Mouse (Mus musculus) right cerebral cortex, postnatal 10 days (tissue): ENCODE results near the gene Amt.
"Not testable (repeated sequence)": the region's sequence is repeated elsewhere in the genome, so short reads cannot be mapped to it uniquely, and the experiment has no call there.

Source experiments
- DNase-seq, 2 experiments: peaks; one replicate each; pipeline ENCODE4 v3.0.0; 2021; ENCODE audit warnings: low spot score in 2 of 2

Gene Amt

GRCm38 (mm10) chr9:108280071-108280828, 16.4 kb upstream of the Amt start:
- peak in 1 of 2 experiments; percentile 49 for DNase-seq

DNA sequence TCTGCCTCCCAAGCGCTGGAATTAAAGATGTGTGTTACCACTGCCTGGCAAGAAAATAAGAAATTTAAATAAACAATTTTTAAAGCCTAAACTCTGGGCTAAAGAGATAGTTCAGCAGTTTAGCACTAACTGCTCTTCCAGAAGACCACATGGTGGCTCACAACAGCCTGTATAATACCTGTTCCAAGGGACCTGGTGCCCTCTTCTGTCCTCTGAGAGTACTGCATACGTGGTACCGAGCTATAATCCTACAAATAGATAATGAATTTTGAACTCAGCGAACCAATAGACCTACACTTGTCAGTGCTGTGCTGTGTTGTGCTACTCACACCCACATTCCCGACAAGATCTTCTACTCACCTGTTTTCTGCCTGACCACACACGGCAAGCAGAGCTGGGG, 12.2 kb upstream of the Amt start:
- DNase-seq, result peak; percentile 67 to 75

DNA sequence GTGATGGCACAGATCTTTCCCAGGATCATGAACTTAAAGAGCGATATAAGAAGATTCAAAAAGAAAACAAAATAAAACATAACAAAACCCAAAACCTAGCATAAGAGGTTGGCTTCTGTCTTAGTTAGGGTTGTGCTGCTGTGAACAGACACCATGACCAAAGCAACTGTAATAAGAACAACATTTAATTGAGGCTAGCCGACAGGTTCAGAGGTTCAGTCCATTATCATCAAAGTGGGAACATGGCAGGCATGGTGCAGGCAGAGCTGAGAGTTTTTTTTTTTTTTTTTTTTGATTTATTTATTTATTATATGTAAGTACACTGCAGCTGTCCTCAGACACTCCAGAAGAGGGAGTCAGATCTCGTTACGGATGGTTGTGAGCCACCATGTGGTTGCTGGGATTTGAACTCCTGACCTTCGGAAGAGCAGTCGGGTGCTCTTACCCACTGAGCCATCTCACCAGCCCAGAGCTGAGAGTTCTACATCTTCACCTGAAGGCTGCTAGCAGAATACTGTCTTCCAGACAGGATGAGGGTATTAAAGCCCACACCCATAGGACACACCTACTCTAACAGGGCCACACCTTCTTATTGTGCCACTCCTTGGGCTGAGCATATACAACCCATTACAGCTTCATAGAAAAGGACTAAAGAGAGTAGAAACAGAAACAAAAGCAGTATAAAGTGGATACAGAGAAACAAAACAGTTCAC, 9.0 kb upstream of the Amt start:
- DNase-seq, result not testable (repeated sequence)

- no peak for DNase-seq
Observed at GRCm38 (mm10) chr9:108289347-108289746, 7.3 kb upstream of the Amt start.

DNA sequence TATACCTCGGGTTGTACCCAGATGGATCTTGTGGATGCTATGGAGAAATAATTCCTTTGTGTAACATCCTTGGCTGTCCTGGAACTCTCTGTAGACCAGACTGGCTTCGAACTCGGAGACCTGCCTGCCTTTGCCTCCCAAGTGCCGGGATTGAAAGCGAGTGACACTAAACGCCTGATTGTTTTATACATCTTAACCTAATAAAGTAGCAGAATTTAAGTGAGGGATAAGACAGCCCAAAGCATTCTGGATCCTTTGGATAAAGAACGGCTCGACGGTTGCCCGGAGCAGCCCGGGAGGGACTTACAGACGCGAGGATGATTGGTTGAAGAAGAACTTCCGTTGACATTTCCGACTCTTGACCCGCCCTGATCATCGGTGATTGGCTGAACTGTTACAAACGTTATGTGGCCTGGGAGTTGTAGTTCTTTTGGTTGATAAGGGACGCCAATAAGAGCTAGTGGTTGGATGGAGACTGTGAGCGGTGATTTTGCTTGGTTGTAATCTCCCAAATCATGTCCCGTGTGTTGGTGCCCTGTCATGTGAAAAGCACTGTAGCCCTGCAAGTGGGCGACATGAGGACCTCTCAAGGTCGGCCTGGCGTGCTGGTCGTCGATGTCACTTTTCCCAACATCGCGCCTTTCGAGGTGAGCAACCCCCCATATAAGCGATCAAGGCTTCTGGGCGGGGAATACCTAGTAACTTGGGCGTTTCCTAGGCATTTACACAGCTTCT, 6.5 kb upstream of the Amt start, which contains the start of gene Nicn1:
Gene Nicn1, plus strand, starts transcription at position 414 of the 735 bp plus-strand sequence.
- DNase-seq, result peak; percentile 97 to 99

GRCm38 (mm10) chr9:108290773-108291172, 5.9 kb upstream of the Amt start:
- DNase-seq, result no peak

GRCm38 (mm10) chr9:108301853-108302252, 5.2 kb downstream of the Amt start:
- DNase-seq, result no peak

- no peak for DNase-seq
Observed at GRCm38 (mm10) chr9:108304716-108305115, 8.1 kb downstream of the Amt start.

DNA sequence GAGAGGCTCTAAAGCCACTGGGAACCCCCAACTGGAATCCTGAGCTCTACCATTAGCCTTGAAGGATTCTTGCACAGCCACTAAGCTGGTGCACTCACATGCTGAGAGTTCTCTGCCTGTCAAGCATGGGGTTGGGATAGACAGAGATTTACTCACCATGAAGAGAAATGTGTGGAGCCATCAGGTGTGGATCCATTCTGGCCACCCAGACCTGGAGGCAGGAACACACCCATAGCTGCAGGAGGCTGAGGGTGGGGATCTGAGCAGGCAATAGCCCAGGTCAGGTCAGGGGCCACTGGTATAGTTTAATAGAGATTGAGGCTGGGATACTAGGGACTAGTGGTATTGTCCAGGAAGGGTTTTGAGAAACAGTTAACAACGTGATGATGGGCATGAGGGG, 8.5 kb downstream of the Amt start:
- DNase-seq, result no peak

- DNase-seq, result peak; percentile 99 to 100
Observed at GRCm38 (mm10) chr9:108305629-108306520, 9.2 kb downstream of the Amt start, which contains the start of the genes Rhoa and Tcta. Gene Rhoa, plus strand, starts transcription at chr9:108306129. Gene Tcta, minus strand, starts transcription at chr9:108306160.

DNA sequence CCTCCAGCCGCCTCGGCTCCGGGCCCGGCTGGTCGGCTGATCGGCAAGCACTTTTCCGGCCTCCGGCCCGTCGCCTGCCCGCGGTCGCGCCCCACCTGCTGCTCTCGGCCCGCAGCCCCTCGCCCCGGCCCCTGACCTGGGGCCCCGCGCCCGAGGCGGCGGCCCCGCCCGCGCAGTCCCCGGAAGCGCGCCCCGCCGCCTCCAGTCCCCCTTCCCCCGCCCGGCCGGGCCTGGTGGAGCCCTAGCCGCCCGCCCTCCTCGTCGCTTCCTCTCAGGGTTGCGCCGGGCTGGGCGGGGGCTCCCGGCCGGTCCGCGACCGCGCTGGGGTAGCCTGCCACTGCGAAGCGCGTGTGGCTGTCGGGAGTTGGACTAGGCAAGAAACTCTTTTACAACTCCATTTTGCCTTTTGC, 9.9 kb downstream of the Amt start:
- DNase-seq, result peak in 1 of 2 experiments; percentile 77

GRCm38 (mm10) chr9:108307021-108307807, 10.6 kb downstream of the Amt start:
- DNase-seq, result no peak

GRCm38 (mm10) chr9:108308141-108308540, 11.5 kb downstream of the Amt start:
- no peak for DNase-seq

DNA sequence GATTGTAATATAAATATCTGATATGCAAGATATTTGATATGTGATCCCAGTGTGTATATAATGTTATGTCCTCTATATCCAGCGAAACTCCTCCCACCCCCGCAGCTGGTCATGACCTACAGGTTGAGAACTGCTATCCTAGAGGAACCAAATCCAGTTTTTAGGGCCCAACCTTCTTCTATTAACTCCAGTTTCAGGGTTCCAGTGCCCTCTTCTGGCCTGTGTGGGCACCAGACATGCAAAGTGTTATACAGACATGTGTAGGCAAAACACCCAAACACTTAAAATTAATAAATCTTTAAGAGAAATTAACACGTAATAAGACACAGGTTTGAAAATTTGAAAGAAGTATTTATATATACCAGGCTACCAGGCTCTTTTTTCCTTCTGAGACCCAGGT, 20.9 kb downstream of the Amt start:
- no peak for DNase-seq

DNA sequence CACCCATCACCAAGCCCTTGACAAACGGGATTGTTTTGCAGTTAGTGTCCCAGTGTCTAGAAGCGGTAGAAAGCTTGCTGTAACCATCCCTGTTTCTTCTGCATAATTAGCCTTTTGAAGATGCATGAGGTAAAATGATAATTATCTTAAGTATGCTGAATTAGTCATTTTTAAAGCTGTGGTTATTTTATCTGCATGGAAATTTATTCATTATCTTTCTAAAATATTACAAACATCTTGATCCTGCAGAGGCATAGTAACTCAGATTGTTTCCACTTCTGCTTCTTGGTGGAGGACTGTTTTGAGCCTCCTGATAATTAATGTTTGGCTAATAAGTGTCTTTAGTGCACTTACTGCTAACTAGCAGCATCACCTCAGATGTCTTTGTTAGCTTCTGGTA, 21.8 kb downstream of the Amt start:
- no peak for DNase-seq

- DNase-seq, result not testable (repeated sequence)
Observed at GRCm38 (mm10) chr9:108322054-108322453, 25.4 kb downstream of the Amt start.

DNA sequence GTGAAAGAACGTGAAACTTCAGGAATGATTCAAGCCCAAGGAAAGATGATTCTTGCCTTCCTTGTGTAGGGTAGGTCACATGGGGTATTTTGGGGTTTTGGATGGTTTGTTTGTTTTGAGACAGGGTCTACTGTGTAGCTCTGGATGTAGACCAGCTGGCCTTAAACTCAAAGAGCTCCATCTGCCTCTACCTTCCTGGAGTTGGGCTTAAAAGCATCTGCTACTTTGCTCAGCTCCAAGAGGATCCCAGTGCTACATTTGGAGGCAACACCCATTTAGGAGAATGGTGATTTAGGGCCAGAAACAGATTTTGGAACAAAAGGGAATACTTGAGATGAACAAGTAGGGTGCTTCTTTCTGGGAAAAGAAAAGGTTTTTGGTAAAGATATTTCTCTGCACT, 28.1 kb downstream of the Amt start:
- DNase-seq, result no peak

GRCm38 (mm10) chr9:108325811-108326210, 29.2 kb downstream of the Amt start:
- no peak for DNase-seq

GRCm38 (mm10) chr9:108337848-108338550, 41.3 kb downstream of the Amt start:
- DNase-seq, result no peak

- DNase-seq, result no peak
Observed at GRCm38 (mm10) chr9:108338551-108338885, 41.9 kb downstream of the Amt start.
